Mouse (Mus musculus): ENCODE measurements around the gene 1700016D06Rik. TPM values are rescaled to one million over a fixed set of nuclear protein-coding genes. Genes with fewer than 3 reads are reported as not detected.

The 1700016D06Rik gene
- polyA plus RNA-seq, 1 experiment from 2014 or later: 0.26 TPM

DNA sequence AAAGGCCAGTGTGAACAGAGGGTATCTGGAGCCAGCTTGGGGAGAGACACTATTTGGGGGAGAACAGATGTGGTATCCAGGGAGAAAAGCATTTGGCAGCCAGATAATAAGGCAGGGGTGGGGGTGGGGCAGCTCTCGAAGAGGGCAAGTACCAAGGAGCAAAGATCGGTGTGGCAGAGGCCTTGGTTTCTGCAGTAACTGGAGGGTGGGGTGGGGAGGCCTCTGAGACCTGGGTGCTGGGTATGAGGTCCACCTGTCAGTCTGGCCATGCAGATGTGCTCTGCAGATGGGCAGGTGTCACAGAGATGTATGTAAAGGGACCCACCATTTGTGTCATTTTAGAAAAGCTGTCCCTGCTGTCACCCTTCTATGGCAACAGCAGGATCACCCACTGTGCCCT, 8.0 kb upstream of the 1700016D06Rik start:
- Histone ChIP-seq H3K4me2 (ENCODE audit: low read depth, low read length) (no peak overlapping the region), H3K36me3 (ENCODE audit: control insufficient read depth, insufficient read depth, low read length) (no peaks in the 10 kb centered on the region), H3K27ac (replicated peaks; ENCODE audit: low read depth, low read length) (no peak overlapping the region), H3K27me3 (replicated peaks; ENCODE audit: control insufficient read depth, insufficient read depth, low read length) (no peaks in the 10 kb centered on the region), H3K9me3 (ENCODE audit: control insufficient read depth, low read length) (no peaks in the 10 kb centered on the region), H3K4me3 (ENCODE audit: low read depth, low read length) (no peak overlapping the region), H3K9ac (ENCODE audit: low read depth, low read length) (no peak overlapping the region), H3K4me1 (ENCODE audit: control insufficient read depth, insufficient read depth, low read length) (no peaks in the 10 kb centered on the region)
- WGBS: 50% methylated on average over 2 of the region's 2 CpGs
- DNase-seq (ENCODE audit: low spot score) (no peak), ATAC-seq (ENCODE audit: low read depth) (no peak)

DNA sequence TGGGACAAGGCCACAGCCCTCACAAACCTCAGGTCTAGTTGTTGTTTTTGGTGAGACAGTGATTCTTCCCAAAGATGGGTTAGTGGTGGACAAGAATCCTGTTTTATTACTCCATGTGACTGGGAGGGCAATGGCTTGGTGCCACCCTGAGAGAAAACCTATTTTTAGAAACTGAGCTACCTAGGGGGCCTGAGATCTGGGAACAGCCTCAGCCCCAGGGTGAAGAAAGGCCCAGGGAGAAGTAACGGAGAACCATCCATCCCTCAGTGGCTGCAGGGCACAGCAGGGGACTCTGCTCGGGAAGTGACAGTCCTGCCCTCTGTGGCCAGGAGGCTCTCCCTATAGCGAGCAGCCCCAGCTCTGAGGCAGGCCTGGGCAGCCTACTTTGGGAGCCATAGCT, 6.8 kb upstream of the 1700016D06Rik start:
- Histone ChIP-seq H3K27me3 (replicated peaks; ENCODE audit: control insufficient read depth, insufficient read depth, low read length) (no peaks in the 10 kb centered on the region), H3K4me3 (ENCODE audit: low read depth, low read length) (no peak overlapping the region), H3K4me1 (ENCODE audit: control insufficient read depth, insufficient read depth, low read length) (no peaks in the 10 kb centered on the region), H3K27ac (replicated peaks; ENCODE audit: low read depth, low read length) (no peak overlapping the region), H3K4me2 (ENCODE audit: low read depth, low read length) (no peak overlapping the region), H3K9me3 (ENCODE audit: control insufficient read depth, low read length) (no peaks in the 10 kb centered on the region), H3K9ac (ENCODE audit: low read depth, low read length) (no peak overlapping the region), H3K36me3 (ENCODE audit: control insufficient read depth, insufficient read depth, low read length) (no peaks in the 10 kb centered on the region)
- 18% methylated on average over 3 of the region's 3 CpGs for WGBS
- no peak for DNase-seq (ENCODE audit: low spot score)
- no peak for ATAC-seq (ENCODE audit: low read depth)

DNA sequence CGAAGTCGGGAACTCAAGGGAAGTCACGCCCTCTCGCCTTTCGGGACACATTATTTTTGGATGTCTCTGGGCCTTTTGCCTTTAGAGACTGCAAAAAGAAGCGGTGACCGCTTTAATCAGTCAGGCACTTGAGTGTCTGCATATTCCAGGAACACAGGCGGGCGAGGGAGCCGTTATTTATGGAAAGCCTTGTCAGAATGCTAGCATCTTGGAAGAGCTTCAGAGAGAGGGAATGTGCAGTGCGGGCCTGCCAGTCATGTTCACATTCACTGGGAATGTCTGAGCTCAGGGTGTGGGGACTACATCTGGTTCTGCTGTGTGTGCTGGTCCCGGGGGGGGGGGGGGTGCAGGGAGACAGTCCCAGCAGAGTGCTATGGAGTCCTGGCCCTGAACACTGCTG, 5.0 kb upstream of the 1700016D06Rik start:
- no peak overlapping the region for H3K4me2 ChIP-seq (ENCODE audit: low read depth, low read length)
- H3K9ac ChIP-seq (ENCODE audit: low read depth, low read length): no peak overlapping the region
- no peaks in the 10 kb centered on the region for H3K27me3 ChIP-seq (replicated peaks; ENCODE audit: control insufficient read depth, insufficient read depth, low read length)
- H3K27ac ChIP-seq (replicated peaks; ENCODE audit: low read depth, low read length): no peak overlapping the region; the same call in 1 of the 2 replicates
- H3K36me3 ChIP-seq (ENCODE audit: control insufficient read depth, insufficient read depth, low read length): no peaks in the 10 kb centered on the region
- WGBS: 67% methylated on average over 12 of the region's 12 CpGs
- H3K4me3 ChIP-seq (ENCODE audit: low read depth, low read length): no peak overlapping the region
- H3K4me1 ChIP-seq (ENCODE audit: control insufficient read depth, insufficient read depth, low read length): no peaks in the 10 kb centered on the region
- ATAC-seq (ENCODE audit: low read depth) (0 out of 2 replicates have a peak, but pooled peaks have one; percentile 67), DNase-seq (ENCODE audit: low spot score) (peak; percentile 77)
- H3K9me3 ChIP-seq (ENCODE audit: control insufficient read depth, low read length): no peaks in the 10 kb centered on the region

GRCm38 (mm10) chr8:11704716-11705420, 4.0 kb upstream of the 1700016D06Rik start:
- H3K27ac ChIP-seq (replicated peaks; ENCODE audit: low read depth, low read length): no peak overlapping the region
- DNase-seq (ENCODE audit: low spot score) (no peak), ATAC-seq (ENCODE audit: low read depth) (no peak)
- no peak overlapping the region for H3K4me2 ChIP-seq (ENCODE audit: low read depth, low read length)
- H3K4me1 ChIP-seq (ENCODE audit: control insufficient read depth, insufficient read depth, low read length): no peaks in the 10 kb centered on the region
- H3K9me3 ChIP-seq (ENCODE audit: control insufficient read depth, low read length): no peaks in the 10 kb centered on the region
- no peaks in the 10 kb centered on the region for H3K27me3 ChIP-seq (replicated peaks; ENCODE audit: control insufficient read depth, insufficient read depth, low read length)
- no peak overlapping the region for H3K9ac ChIP-seq (ENCODE audit: low read depth, low read length)
- 62% methylated on average over 6 of the region's 6 CpGs for WGBS
- no peaks in the 10 kb centered on the region for H3K36me3 ChIP-seq (ENCODE audit: control insufficient read depth, insufficient read depth, low read length)
- no peak overlapping the region for H3K4me3 ChIP-seq (ENCODE audit: low read depth, low read length)

DNA sequence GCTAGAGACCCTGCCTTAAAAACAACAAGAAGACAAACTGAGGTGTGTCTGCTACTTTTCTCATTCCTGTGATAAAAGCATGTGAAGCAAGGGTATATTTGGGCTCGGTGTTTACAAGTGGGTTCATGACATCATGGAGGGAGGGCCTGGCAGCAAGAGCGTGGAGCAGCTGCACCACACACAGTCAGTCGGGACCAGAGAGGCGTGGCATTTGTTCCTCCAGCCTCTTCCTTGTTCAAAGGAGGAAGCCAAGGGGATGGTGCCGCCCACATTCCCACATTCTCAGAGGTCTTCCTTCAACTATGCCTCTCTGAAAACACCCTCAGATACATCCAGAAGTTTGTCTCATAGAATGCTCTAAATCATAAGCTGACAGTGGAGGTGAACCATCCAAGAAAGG, 2.9 kb upstream of the 1700016D06Rik start:
- H3K9me3 ChIP-seq (ENCODE audit: control insufficient read depth, low read length): no peaks in the 10 kb centered on the region
- no peak overlapping the region for H3K4me2 ChIP-seq (ENCODE audit: low read depth, low read length)
- no peak for ATAC-seq (ENCODE audit: low read depth)
- H3K4me1 ChIP-seq (ENCODE audit: control insufficient read depth, insufficient read depth, low read length): no peaks in the 10 kb centered on the region
- H3K27me3 ChIP-seq (replicated peaks; ENCODE audit: control insufficient read depth, insufficient read depth, low read length): no peaks in the 10 kb centered on the region
- no peak for DNase-seq (ENCODE audit: low spot score)
- H3K27ac ChIP-seq (replicated peaks; ENCODE audit: low read depth, low read length): no peak overlapping the region
- no peak overlapping the region for H3K9ac ChIP-seq (ENCODE audit: low read depth, low read length)
- H3K4me3 ChIP-seq (ENCODE audit: low read depth, low read length): no peak overlapping the region
- H3K36me3 ChIP-seq (ENCODE audit: control insufficient read depth, insufficient read depth, low read length): no peaks in the 10 kb centered on the region
- WGBS: 88% methylated on average over 5 of the region's 5 CpGs

DNA sequence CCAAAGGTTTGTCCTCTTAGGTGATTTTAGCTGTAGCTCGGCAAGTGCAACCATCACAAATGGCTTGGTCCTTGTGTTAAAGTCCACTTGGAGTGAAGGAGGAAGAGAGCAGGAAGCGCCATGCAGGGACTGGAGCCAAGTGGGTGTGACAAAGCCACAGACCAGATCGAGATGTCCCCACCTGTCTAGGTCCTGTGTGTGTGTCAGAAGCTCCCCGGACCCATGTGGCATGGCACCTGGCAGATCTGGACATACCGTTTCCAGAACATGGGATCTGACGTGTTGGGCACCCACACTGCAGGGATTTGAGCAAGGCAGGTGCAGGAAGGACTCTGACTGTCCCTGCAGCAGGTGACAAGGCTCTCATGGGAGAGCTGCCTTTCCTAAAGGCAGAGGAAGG, 565 bp upstream of the 1700016D06Rik start:
- H3K36me3 ChIP-seq (ENCODE audit: control insufficient read depth, insufficient read depth, low read length): no peaks in the 10 kb centered on the region
- no peaks in the 10 kb centered on the region for H3K9me3 ChIP-seq (ENCODE audit: control insufficient read depth, low read length)
- DNase-seq (ENCODE audit: low spot score) (no peak), ATAC-seq (ENCODE audit: low read depth) (no peak)
- H3K27me3 ChIP-seq (replicated peaks; ENCODE audit: control insufficient read depth, insufficient read depth, low read length): no peaks in the 10 kb centered on the region
- no peak overlapping the region for H3K4me2 ChIP-seq (ENCODE audit: low read depth, low read length)
- no peak overlapping the region for H3K4me3 ChIP-seq (ENCODE audit: low read depth, low read length)
- no peak overlapping the region for H3K9ac ChIP-seq (ENCODE audit: low read depth, low read length)
- no peaks in the 10 kb centered on the region for H3K4me1 ChIP-seq (ENCODE audit: control insufficient read depth, insufficient read depth, low read length)
- WGBS: 78% methylated on average over 6 of the region's 6 CpGs
- H3K27ac ChIP-seq (replicated peaks; ENCODE audit: low read depth, low read length): no peak overlapping the region

DNA sequence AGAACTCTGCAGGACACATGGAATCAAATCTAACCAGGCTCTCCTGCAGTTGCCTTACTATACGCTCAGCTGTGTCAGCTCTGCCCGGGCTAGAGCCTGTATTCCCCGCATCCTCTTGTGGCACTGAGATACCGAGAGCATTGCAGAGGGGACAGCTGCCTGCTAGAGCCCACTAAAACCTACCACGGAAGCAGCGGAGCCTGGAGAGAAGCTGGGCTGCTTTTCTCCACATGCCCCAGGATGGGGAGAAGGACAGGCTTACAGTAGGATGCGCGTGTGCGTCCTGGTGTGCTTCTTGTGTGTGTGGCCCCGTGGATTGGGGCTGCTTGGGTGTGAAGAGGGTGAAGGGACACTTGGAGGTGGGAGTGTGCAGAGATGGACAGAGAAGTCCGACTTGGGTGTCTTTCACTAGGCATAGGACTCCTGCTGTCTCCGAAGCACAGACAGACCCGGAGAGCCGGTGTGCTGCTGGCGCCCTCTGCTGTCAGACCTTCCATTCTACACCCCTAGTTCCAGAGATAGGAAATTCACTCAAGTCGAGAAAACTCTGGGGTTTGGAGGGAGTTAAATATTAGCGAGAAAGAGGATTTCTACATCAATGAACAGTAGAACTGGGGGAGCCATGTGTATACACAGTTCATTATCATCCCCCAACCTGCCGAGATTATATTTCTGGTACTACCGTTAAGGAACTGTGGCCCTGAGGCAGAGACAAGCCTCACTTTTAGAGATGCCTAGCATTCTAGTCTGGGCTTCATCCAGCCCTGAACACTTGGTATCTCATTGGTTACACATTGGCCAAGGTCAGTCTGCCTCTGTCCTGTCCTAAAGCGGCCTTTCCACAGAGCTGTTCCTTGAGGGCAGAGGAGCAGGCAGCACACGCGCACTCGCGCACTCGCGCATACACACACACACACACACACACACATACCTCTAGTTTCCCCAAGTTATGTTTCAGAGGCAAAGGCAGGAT, 517 bp downstream of the 1700016D06Rik start:
- Histone ChIP-seq H3K36me3 (ENCODE audit: control insufficient read depth, insufficient read depth, low read length) (no peaks in the 10 kb centered on the region), H3K4me1 (ENCODE audit: control insufficient read depth, insufficient read depth, low read length) (no peaks in the 10 kb centered on the region), H3K27ac (replicated peaks; ENCODE audit: low read depth, low read length) (no peak overlapping the region), H3K27me3 (replicated peaks; ENCODE audit: control insufficient read depth, insufficient read depth, low read length) (no peaks in the 10 kb centered on the region), H3K4me3 (ENCODE audit: low read depth, low read length) (no peak overlapping the region), H3K9ac (ENCODE audit: low read depth, low read length) (peak overlapping the region; percentile 26; the same call in 1 of the 2 replicates), H3K4me2 (ENCODE audit: low read depth, low read length) (peak overlapping the region; percentile 52), H3K9me3 (ENCODE audit: control insufficient read depth, low read length) (no peaks in the 10 kb centered on the region)
- DNase-seq (ENCODE audit: low spot score) (peak; percentile 79), ATAC-seq (ENCODE audit: low read depth) (peak; percentile 88)
- WGBS: 32% methylated on average over 26 of the region's 26 CpGs

DNA sequence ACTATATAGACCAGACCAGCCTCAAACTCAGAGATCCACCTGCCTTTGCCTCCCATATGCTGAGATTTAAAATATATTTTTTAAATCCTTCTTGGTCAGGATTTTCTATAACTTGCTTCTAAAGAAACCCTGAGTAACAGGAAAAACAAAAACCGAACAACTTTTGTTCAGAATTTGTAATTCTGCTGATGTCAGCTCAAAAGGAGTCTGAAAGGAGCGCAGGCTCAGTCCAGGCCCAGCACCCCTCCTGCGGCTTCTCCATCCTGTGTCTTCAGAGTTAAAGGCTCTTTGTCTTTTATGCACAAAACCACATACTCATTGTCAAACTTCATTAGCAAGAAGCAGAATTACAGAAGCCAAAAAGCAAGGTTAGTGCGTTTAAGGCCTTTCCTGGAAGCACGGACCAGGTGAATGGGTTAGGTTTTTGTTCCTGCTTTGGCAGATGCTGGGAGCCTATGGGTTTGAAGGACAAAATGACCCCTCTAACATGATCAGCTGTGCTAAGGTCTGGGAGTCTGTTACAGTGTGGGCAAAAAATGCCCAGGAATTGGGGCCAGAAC, 1.3 kb downstream of the 1700016D06Rik start:
- no peaks in the 10 kb centered on the region for H3K4me1 ChIP-seq (ENCODE audit: control insufficient read depth, insufficient read depth, low read length)
- H3K27me3 ChIP-seq (replicated peaks; ENCODE audit: control insufficient read depth, insufficient read depth, low read length): no peaks in the 10 kb centered on the region
- DNase-seq (ENCODE audit: low spot score): no peak
- H3K9ac ChIP-seq (ENCODE audit: low read depth, low read length): no peak overlapping the region
- H3K27ac ChIP-seq (replicated peaks; ENCODE audit: low read depth, low read length): no peak overlapping the region
- H3K4me3 ChIP-seq (ENCODE audit: low read depth, low read length): no peak overlapping the region
- 76% methylated on average over 5 of the region's 5 CpGs for WGBS
- no peaks in the 10 kb centered on the region for H3K36me3 ChIP-seq (ENCODE audit: control insufficient read depth, insufficient read depth, low read length)
- H3K4me2 ChIP-seq (ENCODE audit: low read depth, low read length): no peak overlapping the region
- ATAC-seq (ENCODE audit: low read depth): no peak
- H3K9me3 ChIP-seq (ENCODE audit: control insufficient read depth, low read length): no peaks in the 10 kb centered on the region
